Mouse (Mus musculus): ENCODE data around the gene Ptprm. TPM values are rescaled to one million over a fixed set of nuclear protein-coding genes. Genes with fewer than 3 reads are reported as not detected.

Gene Ptprm
- polyA plus RNA-seq, 1 experiment, result 4.4 TPM

- Histone ChIP-seq H3K27me3 (ENCODE audit: control insufficient read depth, insufficient read depth, low read length) (no peaks in the 10 kb centered on the region), H3K36me3 (ENCODE audit: control insufficient read depth, insufficient read depth, low read length) (no peaks in the 10 kb centered on the region), H3K27ac (ENCODE audit: control insufficient read depth, insufficient read depth, low read length) (no peak overlapping the region), H3K4me3 (ENCODE audit: control insufficient read depth, insufficient read depth, low read length) (no peak overlapping the region), H3K4me1 (replicated peaks; ENCODE audit: control insufficient read depth, insufficient read depth, low read length) (peaks cover 6% of the 10 kb centered on the region; the same call in 1 of the 2 replicates)
- no peak for TF ChIP-seq CTCF (IDR thresholded peaks at IDR 0.05; ENCODE audit: borderline replicate concordance, control insufficient read depth, extremely low read depth, insufficient read depth, low read length, poor library complexity)
- no peak for TF ChIP-seq POLR2A (IDR thresholded peaks at IDR 0.05; ENCODE audit: control insufficient read depth, extremely low read depth, insufficient read depth, low read length, poor library complexity)
- WGBS, result 33% methylated on average over 13 of the region's 13 CpGs
- no peak for DNase-seq
Observed at GRCm38 (mm10) chr17:67133440-67134103, 220.7 kb downstream of the Ptprm start.

GRCm38 (mm10) chr17:67133026-67133425, 221.2 kb downstream of the Ptprm start:
- no peaks in the 10 kb centered on the region for H3K27me3 ChIP-seq (ENCODE audit: control insufficient read depth, insufficient read depth, low read length)
- H3K27ac ChIP-seq (ENCODE audit: control insufficient read depth, insufficient read depth, low read length), result no peak overlapping the region
- no peaks in the 10 kb centered on the region for H3K36me3 ChIP-seq (ENCODE audit: control insufficient read depth, insufficient read depth, low read length)
- H3K4me3 ChIP-seq (ENCODE audit: control insufficient read depth, insufficient read depth, low read length), result no peak overlapping the region
- TF ChIP-seq POLR2A (IDR thresholded peaks at IDR 0.05; ENCODE audit: control insufficient read depth, extremely low read depth, insufficient read depth, low read length, poor library complexity), result no peak
- TF ChIP-seq CTCF (IDR thresholded peaks at IDR 0.05; ENCODE audit: borderline replicate concordance, control insufficient read depth, extremely low read depth, insufficient read depth, low read length, poor library complexity), result no peak
- 96% methylated on average over 4 of the region's 4 CpGs for WGBS
- H3K4me1 ChIP-seq (replicated peaks; ENCODE audit: control insufficient read depth, insufficient read depth, low read length), result peaks cover 6% of the 10 kb centered on the region; the same call in 1 of the 2 replicates
- no peak for DNase-seq

DNA sequence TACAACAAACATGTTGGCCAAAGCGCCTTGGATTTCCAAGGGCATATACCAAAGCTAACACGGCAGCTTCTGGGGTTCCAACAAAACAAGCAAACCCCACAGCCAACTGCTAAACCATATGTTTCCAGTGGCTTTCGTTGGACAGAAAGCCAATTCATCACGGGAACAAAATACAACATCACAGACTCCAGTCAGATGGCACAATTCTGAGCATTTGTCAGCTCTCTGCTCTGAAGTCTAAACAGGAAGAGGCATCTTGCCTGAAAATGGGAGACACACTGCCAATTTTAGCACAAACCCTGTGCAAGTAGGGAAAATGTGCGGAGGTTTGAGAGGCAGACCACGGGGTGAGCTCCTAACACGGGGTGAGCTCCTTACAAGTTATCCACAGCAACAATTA, 226.7 kb downstream of the Ptprm start:
- WGBS, result 86% methylated on average over 7 of the region's 7 CpGs
- H3K4me3 ChIP-seq (ENCODE audit: control insufficient read depth, insufficient read depth, low read length), result no peak overlapping the region
- H3K4me1 ChIP-seq (replicated peaks; ENCODE audit: control insufficient read depth, insufficient read depth, low read length), result peaks cover 5% of the 10 kb centered on the region; the same call in 1 of the 2 replicates
- H3K27ac ChIP-seq (ENCODE audit: control insufficient read depth, insufficient read depth, low read length), result no peak overlapping the region
- DNase-seq, result no peak
- no peaks in the 10 kb centered on the region for H3K36me3 ChIP-seq (ENCODE audit: control insufficient read depth, insufficient read depth, low read length)
- TF ChIP-seq POLR2A (IDR thresholded peaks at IDR 0.05; ENCODE audit: control insufficient read depth, extremely low read depth, insufficient read depth, low read length, poor library complexity), result no peak
- no peak for TF ChIP-seq CTCF (IDR thresholded peaks at IDR 0.05; ENCODE audit: borderline replicate concordance, control insufficient read depth, extremely low read depth, insufficient read depth, low read length, poor library complexity)
- no peaks in the 10 kb centered on the region for H3K27me3 ChIP-seq (ENCODE audit: control insufficient read depth, insufficient read depth, low read length)

- Histone ChIP-seq H3K4me1 (replicated peaks; ENCODE audit: control insufficient read depth, insufficient read depth, low read length) (peaks cover 5% of the 10 kb centered on the region; the same call in 1 of the 2 replicates), H3K27me3 (ENCODE audit: control insufficient read depth, insufficient read depth, low read length) (no peaks in the 10 kb centered on the region), H3K36me3 (ENCODE audit: control insufficient read depth, insufficient read depth, low read length) (no peaks in the 10 kb centered on the region), H3K27ac (ENCODE audit: control insufficient read depth, insufficient read depth, low read length) (no peak overlapping the region), H3K4me3 (ENCODE audit: control insufficient read depth, insufficient read depth, low read length) (no peak overlapping the region)
- no peak for DNase-seq
- TF ChIP-seq CTCF (IDR thresholded peaks at IDR 0.05; ENCODE audit: borderline replicate concordance, control insufficient read depth, extremely low read depth, insufficient read depth, low read length, poor library complexity) (no peak), POLR2A (IDR thresholded peaks at IDR 0.05; ENCODE audit: control insufficient read depth, extremely low read depth, insufficient read depth, low read length, poor library complexity) (no peak)
- 19% methylated on average over 4 of the region's 4 CpGs for WGBS
Observed at GRCm38 (mm10) chr17:67125596-67125995, 228.7 kb downstream of the Ptprm start.

GRCm38 (mm10) chr17:67124294-67124693, 230.0 kb downstream of the Ptprm start:
- Histone ChIP-seq H3K4me1 (replicated peaks; ENCODE audit: control insufficient read depth, insufficient read depth, low read length) (peaks cover 5% of the 10 kb centered on the region; the same call in 1 of the 2 replicates), H3K36me3 (ENCODE audit: control insufficient read depth, insufficient read depth, low read length) (no peaks in the 10 kb centered on the region), H3K27me3 (ENCODE audit: control insufficient read depth, insufficient read depth, low read length) (no peaks in the 10 kb centered on the region), H3K27ac (ENCODE audit: control insufficient read depth, insufficient read depth, low read length) (no peak overlapping the region), H3K4me3 (ENCODE audit: control insufficient read depth, insufficient read depth, low read length) (no peak overlapping the region)
- 46% methylated on average over 5 of the region's 5 CpGs for WGBS
- no peak for DNase-seq
- no peak for TF ChIP-seq POLR2A (IDR thresholded peaks at IDR 0.05; ENCODE audit: control insufficient read depth, extremely low read depth, insufficient read depth, low read length, poor library complexity)
- no peak for TF ChIP-seq CTCF (IDR thresholded peaks at IDR 0.05; ENCODE audit: borderline replicate concordance, control insufficient read depth, extremely low read depth, insufficient read depth, low read length, poor library complexity)

DNA sequence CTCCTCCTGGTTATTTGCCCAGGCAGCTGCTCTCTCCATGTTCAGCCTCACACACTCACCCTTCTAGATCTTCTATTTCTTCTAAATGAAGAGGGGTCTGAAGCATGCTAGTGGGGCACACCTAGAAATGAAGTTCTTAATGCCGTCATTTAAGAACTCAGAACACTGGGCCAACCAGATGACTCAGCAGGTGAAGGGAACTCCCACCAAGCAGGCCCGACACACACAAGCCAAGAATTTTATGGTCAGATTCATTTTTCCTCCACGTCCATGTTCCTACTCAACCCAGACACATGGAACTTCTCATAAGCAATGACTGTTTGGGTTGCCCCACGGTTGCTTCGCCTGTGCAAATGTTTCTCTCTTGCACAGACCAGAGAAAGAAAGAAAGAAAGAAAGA, 230.5 kb downstream of the Ptprm start:
- WGBS, result 92% methylated on average over 5 of the region's 5 CpGs
- Histone ChIP-seq H3K36me3 (ENCODE audit: control insufficient read depth, insufficient read depth, low read length) (no peaks in the 10 kb centered on the region), H3K4me3 (ENCODE audit: control insufficient read depth, insufficient read depth, low read length) (no peak overlapping the region), H3K27me3 (ENCODE audit: control insufficient read depth, insufficient read depth, low read length) (no peaks in the 10 kb centered on the region), H3K4me1 (replicated peaks; ENCODE audit: control insufficient read depth, insufficient read depth, low read length) (peaks cover 5% of the 10 kb centered on the region; the same call in 1 of the 2 replicates), H3K27ac (ENCODE audit: control insufficient read depth, insufficient read depth, low read length) (no peak overlapping the region)
- no peak for DNase-seq
- TF ChIP-seq CTCF (IDR thresholded peaks at IDR 0.05; ENCODE audit: borderline replicate concordance, control insufficient read depth, extremely low read depth, insufficient read depth, low read length, poor library complexity) (no peak), POLR2A (IDR thresholded peaks at IDR 0.05; ENCODE audit: control insufficient read depth, extremely low read depth, insufficient read depth, low read length, poor library complexity) (no peak)

Measured in thymus, adult 2 months (tissue).